Mouse (Mus musculus): ENCODE data around the gene Fxyd2.
A peak's percentile ranks its signal among the peaks of the same experiment; 100 is the strongest.

Gene Fxyd2

GRCm38 (mm10) chr9:45389596-45389995 is 9.9 kb upstream of the Fxyd2 start:
- DNase-seq (ENCODE audit: low spot score in 2 of 2): no peak

DNA sequence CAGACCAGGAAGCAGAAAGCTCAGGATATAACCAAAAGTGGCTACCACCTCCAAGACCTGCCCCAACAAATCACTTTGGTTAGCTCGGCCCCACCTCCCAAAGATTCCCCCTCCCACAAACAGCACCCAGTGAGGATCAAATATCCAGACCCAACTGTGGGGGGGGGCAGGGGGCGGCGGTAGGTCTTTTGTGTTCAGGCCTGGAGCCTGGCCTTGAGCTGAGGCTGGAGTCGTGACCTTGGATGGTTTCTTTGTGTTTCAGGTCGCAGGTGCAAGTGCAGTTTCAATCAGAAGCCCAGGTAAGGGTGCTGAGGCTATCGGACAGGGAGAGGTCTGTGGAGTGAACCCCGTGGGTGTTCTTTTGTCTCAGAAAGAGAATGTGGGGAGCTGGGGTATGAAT is 8.2 kb upstream of the Fxyd2 start:
- no peak for DNase-seq (ENCODE audit: low spot score in 2 of 2)

DNA sequence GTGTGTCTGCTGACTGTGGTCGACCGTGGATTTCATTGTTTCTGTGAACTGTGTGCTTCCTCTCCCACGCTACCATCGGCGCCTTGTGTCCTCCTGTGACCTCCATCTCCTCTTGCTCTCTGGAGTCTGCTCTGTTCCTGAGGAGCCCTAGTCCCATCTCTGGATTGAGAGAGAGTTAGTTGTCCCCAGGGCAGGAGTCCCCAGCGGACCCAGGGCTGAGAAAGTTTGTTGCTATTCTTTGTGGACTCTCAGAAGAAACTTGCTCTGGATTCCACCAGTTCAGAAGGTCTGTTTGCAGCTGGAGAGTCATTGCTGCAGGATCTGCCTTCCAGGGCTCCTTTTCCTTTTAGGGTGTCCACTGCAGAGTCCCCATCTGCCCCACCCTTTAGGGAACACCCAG is 4.3 kb upstream of the Fxyd2 start:
- DNase-seq (ENCODE audit: low spot score in 2 of 2): no peak

GRCm38 (mm10) chr9:45395796-45396195 is 3.7 kb upstream of the Fxyd2 start:
- DNase-seq (ENCODE audit: low spot score in 2 of 2): no peak

DNA sequence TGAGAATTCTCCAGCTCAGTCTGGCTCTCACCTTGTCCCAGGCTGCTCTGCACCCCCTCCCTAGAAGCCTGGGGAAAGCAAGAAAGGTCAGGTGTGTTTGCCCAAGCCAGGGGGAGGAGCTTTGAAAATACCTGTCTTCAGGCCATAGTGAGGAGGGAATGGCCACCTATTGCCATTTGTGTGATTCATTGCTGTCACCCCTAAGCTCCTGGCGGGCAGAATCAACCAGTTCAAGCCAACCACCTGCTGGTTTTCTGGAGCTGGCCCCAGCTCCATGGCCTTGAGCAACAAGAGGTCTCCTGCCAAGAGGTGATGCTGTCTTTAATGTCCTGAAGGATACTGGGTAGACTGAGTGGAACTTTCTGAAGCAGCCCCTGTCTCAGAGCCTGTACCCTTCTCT is 1.1 kb upstream of the Fxyd2 start:
- DNase-seq (ENCODE audit: low spot score in 2 of 2): no peak

DNA sequence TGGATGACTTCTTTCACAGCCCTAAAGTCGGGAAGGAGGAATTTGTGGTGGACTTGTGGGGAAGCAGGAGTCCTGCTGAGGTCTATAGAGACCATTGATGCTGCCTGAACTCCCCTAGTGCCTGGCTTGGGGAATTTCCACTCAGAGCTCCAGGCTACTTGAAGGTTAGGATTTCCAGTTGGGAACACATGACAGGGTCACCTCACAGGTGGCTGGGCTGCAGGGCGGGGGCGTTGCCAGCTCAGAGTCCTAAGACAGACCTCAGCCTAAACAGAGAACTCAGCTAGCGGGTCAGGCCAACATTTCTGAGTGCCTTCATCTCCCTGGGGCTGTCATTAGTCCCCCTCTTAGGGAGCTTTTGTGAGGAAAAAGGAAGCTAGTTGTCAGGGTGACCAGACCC is 2.4 kb downstream of the Fxyd2 start:
- no peak for DNase-seq (ENCODE audit: low spot score in 2 of 2)

DNA sequence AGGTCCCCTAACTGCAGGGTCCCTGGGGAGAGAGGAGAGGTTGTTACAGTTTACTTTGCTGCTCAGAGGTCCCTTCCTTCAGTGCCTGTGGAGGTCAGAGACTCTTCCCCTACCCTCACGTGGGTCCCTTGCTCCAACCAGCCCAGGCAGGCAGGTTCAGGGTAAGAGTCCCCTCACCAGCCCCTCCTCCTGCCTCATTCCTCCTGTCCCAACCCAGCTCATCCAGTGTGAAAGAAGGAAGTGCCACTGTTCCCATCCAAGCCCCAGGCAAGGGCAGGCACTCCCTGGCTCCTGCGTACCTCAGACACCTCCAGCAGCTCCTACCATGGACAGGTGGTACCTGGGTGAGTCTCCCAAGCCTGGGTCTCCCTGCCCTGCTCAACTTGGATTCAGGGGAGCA is 3.5 kb downstream of the Fxyd2 start:
- DNase-seq (ENCODE audit: low spot score in 2 of 2): no peak

- DNase-seq (ENCODE audit: low spot score in 2 of 2): no peak
These were observed 6.2 kb downstream of the Fxyd2 start for GRCm38 (mm10) chr9:45405694-45406093.

DNA sequence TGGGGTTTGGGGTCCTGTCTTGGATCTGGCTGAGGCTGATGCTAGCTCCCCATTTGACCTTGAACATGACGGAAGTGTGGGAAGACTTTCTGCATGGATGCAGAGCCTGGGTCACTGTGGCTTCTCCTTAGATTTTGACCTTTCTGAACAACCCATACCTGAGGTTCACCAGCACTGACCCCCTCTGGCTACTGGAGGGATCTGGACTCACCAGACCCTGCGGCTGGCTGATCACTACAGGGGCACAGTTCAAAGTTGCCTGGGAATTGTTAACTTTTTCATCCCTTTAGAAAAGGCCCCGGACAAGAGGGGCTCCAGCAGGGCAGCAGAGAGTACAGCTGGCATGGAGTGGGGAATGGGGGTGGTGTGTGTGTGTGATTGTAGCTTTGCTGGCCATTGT is 7.3 kb downstream of the Fxyd2 start:
- no peak for DNase-seq (ENCODE audit: low spot score in 2 of 2)

DNA sequence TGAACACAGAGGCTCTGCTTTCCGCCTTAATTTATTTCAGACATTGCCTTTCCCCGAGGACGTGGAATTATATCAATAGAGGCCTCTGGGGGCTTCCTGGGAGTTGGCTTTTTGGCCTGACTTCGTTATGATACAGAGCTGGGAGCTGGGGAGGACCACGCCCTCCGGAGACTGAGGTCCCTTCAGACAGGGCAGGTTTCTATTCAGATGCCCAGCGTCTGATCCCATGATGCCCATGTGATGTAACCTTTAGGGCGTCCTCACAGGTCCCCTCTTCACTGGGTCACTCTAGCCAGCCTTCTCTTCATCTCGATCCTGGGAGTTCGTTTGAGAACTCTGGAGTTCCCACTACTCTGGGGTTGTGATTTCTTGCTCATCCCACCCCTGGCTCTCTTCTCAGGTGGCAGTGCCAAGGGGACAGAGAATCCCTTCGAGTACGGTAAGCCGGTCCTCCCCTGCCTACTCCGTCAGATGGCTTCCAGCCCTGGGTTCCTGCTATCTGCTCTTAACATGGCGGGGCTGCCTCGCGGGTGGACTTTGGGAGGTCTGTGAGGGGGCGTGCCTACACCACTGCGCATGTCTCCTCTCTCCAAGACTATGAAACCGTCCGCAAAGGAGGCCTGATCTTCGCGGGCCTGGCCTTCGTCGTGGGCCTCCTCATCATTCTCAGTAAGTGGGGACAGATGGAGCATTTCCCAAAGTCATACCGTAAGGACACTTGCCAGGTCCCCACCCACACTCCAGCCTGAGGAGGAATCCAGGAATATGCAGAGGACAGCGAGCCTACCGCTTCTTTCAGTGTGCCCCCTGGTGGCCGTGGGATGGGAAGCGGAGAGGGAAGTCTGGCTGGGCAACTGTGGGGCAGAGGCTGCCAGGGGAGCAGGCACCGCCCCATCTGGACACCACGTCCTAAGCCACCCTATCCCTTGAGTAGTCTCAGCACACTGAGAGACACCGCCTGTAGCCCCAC is 8.5 kb downstream of the Fxyd2 start:
- peak; percentile 60 to 76 for DNase-seq (ENCODE audit: low spot score in 2 of 2)

GRCm38 (mm10) chr9:45410193-45410592 is 10.7 kb downstream of the Fxyd2 start:
- DNase-seq (ENCODE audit: low spot score in 2 of 2): no peak

DNA sequence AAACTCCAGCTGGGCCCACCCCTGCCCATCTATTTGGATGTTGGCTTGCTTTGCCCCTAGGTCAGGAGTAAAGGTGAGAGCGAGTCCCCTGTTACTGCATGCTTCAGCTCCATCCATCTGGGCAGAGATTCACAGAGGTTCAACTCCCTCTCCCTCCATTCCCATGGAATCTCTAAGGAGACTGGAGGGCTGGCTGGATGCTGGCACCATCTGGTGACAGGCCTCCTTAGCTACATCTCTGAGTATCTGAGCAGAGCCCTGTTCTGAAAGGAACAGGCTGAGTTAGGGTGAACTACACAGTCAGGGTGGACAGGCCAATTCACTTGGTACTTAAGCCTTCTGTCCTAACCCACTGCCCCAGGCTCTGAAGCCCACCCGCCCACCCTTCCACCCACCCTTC is 11.1 kb downstream of the Fxyd2 start:
- DNase-seq (ENCODE audit: low spot score in 2 of 2): no peak

DNA sequence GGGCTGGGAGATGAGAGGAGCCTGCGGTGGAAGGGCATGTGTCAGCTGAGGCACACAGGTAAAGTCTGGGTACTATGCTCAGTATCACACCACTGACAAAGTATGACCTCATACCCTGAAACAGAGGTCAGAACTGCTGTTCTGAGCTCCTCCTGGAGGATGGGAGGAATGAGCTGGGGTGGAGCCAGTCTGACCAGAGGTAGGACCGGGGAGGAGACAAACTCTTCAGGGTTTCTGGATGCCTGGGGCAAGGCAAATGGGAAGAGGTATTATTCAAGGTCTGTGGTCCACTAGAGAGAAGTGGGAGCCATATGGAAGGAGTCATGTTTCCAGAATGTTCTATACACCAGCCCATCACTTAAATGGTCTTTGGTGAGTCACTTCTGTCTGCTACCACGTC is 11.6 kb downstream of the Fxyd2 start:
- no peak for DNase-seq (ENCODE audit: low spot score in 2 of 2)

DNA sequence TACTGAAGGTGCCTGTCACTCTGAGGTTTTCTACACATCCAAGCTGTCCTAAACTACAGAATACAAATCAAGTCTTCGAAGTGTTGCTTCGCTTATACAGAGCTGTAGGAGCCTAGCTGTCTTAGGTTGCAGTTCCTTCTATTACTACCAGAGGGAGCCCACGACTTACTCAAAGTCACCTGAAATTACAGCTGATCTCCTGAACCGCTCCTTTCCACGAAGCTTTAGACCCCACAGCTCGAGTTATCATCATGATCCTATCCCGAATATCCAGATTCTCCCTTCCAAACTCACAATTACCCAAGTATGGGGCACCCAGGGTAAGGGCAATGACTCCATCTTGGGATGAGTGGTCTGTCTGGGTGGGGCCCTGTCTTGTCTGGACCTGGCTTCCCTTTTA is 12.3 kb downstream of the Fxyd2 start:
- peak in 1 of 2 experiments; percentile 30 for DNase-seq (ENCODE audit: low spot score in 2 of 2)

GRCm38 (mm10) chr9:45412287-45412686 is 12.8 kb downstream of the Fxyd2 start:
- DNase-seq (ENCODE audit: low spot score in 2 of 2): peak; percentile 76 to 93

GRCm38 (mm10) chr9:45412700-45413477 is 13.4 kb downstream of the Fxyd2 start:
- no peak for DNase-seq (ENCODE audit: low spot score in 2 of 2)

DNA sequence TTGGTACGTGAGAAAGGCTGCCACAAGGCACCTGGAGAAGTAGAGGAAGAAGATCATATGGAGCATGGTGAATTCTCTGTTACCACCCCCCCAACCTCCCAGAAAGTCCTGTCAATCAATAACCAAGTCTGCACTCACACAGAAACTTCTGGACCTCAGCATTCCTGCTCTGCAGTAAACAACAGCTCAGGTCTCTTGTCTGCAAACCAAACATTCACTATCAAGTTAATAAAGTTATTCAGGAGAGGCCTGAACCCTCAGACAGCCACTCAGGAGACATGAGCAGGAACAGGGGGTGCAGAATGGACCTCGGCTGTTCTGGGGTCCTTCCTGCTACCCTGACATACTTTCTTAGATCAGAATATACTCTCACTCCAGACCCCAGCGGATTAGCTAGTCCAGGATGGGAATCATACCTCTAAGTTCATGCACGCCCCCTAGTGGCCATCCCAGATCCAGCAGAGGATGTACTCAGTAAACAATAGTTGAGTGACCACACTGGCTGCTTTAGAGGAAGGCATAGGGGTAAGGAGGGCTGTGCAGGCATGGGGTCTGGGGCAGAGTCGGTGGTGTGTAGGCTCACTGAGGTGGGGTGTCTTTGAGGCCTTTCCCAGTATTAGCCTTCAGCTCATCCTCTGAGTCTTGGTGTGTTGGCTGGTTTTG is 14.1 kb downstream of the Fxyd2 start:
- DNase-seq (ENCODE audit: low spot score in 2 of 2): peak in 1 of 2 experiments; percentile 37

GRCm38 (mm10) chr9:45415912-45416311 is 16.4 kb downstream of the Fxyd2 start:
- DNase-seq (ENCODE audit: low spot score in 2 of 2): peak; percentile 44 to 76

GRCm38 (mm10) chr9:45417245-45417644 is 17.8 kb downstream of the Fxyd2 start:
- DNase-seq (ENCODE audit: low spot score in 2 of 2): peak in 1 of 2 experiments; percentile 34

DNA sequence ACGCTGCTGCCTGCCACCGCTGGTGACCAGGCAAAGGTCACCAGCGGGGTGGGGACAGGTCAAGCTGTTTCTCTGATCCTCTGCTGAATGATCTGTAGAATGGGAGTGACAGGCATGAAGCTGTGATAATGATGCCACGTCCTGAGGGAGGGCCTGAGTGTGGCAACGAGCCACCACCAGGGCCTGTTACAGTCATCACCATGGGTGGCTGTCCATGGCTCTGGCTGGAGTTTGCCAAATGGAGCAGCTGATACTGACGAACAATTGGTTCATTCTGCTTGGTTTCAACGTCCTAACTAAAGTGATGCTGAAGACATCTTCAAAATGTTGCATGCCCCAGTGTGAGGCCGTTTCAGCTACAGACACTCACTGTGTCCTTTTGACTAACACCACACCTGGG is 18.8 kb downstream of the Fxyd2 start:
- DNase-seq (ENCODE audit: low spot score in 2 of 2): no peak

DNA sequence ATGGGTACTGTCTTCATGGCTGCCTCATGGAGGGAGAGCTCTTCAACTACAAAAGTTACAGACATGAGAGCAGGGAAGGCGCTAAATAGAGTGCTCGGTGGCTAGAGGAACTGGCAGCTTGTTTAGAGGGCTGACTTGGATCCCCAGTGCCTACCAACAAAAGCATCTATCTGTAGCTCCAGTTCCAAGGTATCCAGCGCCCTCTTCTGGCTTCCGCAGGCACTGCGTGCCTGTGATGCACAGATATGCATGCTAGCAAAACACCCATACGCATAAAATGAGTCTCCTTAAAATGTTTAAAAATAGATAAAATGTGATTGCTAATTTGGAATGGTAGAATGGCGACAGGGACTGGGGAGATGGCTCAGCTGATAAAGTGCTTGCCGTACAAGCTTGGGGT is 21.7 kb downstream of the Fxyd2 start:
- no peak for DNase-seq (ENCODE audit: low spot score in 2 of 2)

DNA sequence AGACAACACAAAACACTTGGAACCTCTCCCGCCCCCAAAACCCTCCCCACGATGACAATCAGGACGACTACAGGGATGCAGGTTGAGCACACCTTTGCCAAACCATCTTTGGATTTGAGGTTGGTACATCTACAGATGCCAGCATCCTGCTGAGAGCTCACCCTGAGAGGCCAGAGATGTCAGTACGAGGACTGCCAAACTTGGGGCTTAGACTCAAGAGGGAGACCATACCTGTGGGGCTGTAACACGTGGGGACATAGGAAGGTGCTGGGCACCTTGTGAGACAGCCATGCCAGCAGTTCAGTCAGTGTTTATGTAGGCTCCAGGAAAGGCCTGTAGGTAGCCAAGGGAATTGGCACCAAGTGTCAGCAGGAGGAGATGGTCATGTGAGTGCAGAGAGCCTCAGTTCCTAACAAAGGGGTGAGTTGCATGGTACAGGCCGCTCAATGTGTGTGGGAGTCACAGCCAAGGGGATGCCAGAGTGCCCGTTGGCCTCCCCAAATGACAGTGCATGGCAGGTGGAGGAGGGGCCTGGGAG is 23.4 kb downstream of the Fxyd2 start:
- DNase-seq (ENCODE audit: low spot score in 2 of 2): no peak

Data from frontal cortex, postnatal 14 days (tissue).